In the genomic region with DNA sequence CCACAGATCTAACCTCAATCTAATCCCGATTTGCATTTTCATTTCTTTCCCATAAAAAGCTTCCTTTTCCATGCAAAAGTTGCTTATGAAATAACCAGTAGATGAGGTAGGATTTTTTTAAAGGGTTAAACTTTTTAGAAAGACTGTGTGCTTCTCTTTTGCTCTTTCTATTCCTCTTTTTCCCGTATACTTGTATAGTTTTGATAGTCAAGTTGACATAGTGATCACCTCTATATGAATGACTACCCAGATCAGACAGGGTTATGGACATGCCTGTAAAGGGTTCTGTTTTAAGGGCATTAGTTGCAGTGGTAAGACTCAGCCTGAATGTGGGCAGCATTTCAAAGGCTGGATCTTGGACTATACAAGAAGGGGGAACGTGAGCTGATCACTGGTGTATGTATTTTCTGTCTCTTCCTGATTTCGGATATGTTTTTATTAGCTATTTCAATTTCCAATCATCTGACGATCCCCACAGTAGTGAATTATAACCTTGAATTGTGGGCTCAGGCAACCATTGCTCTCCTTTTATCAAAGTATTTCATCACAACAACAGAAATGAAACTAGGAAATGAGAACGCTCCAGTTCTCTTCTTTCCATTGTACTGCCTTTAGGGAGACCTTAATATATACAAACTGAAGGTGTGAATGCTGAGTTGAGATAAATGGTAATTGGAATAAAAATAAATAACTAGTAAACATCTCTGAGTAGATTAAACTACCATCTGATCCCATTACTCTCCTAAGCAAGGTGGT, we compare ENCODE assay signal across 37 mouse cellular contexts. TPM values are rescaled to one million over a fixed set of nuclear protein-coding genes. Genes with fewer than 3 reads are reported as not detected.
"Had no signal": no experiment of that assay in that cellular context is flagged by ENCODE, and none has a peak within 500 bp of the region (broad histone marks: within the 10 kb centered on the region; RNA-seq: fewer than 3 reads in every experiment).

No protein-coding gene starts in this region.

- H3K27me3 ChIP-seq: heart, embryonic 12.5 days; heart, embryonic 13.5 days; heart, embryonic 15.5 days; hindbrain, embryonic 12.5 days; hindbrain, embryonic 13.5 days; hindbrain, embryonic 15.5 days; kidney, embryonic 15.5 days had no signal

- H3K4me3 ChIP-seq: heart, embryonic 10.5 days; heart, embryonic 12.5 days; heart, embryonic 13.5 days; heart, embryonic 15.5 days; hindbrain, embryonic 10.5 days; hindbrain, embryonic 12.5 days; hindbrain, embryonic 13.5 days; hindbrain, embryonic 15.5 days; kidney, embryonic 15.5 days; layer of hippocampus, adult 2 months; left cerebral cortex, adult 2 months had no signal

- H3K9me3 ChIP-seq: heart, embryonic 10.5 days; heart, embryonic 12.5 days; heart, embryonic 13.5 days; heart, embryonic 15.5 days; hindbrain, embryonic 10.5 days; hindbrain, embryonic 12.5 days; hindbrain, embryonic 13.5 days; hindbrain, embryonic 15.5 days; kidney, embryonic 15.5 days had no signal

- H3K9ac ChIP-seq: heart, embryonic 12.5 days; heart, embryonic 13.5 days; heart, embryonic 15.5 days; hindbrain, embryonic 12.5 days; hindbrain, embryonic 13.5 days; hindbrain, embryonic 14.5 days; hindbrain, embryonic 15.5 days; kidney, embryonic 15.5 days had no signal

- H3K4me2 ChIP-seq: heart, embryonic 11.5 days; heart, embryonic 12.5 days; heart, embryonic 13.5 days; heart, embryonic 15.5 days; hindbrain, embryonic 12.5 days; hindbrain, embryonic 13.5 days; hindbrain, embryonic 14.5 days; hindbrain, embryonic 15.5 days; kidney, embryonic 15.5 days had no signal

- DNase-seq: heart, postnatal 10 days; heart, postnatal 14 days; heart, postnatal 36 days; heart, postnatal 4 days; kidney, adult 11 months; kidney, adult 18-20 months; kidney, adult 2 months; kidney, adult 8-10 months; kidney, adult 9 months; kidney, postnatal 10 days; kidney, postnatal 14 days; kidney, postnatal 25 days; kidney, postnatal 36 days; kidney, postnatal 4 days; layer of hippocampus, adult 9-11 months; layer of hippocampus, postnatal 36 days had no signal

- H3K4me1 ChIP-seq: heart, embryonic 10.5 days; heart, embryonic 12.5 days; heart, embryonic 13.5 days; heart, embryonic 15.5 days; hindbrain, embryonic 10.5 days; hindbrain, embryonic 12.5 days; hindbrain, embryonic 13.5 days; hindbrain, embryonic 15.5 days; kidney, embryonic 15.5 days had no signal

- ATAC-seq: hindbrain, embryonic 16.5 days; hindbrain, postnatal 0 days; inflammation-experienced regulatory T-cells, adult 6 months had no signal

- H3K27ac ChIP-seq: heart, embryonic 10.5 days; heart, embryonic 13.5 days; heart, embryonic 15.5 days; hindbrain, embryonic 10.5 days; hindbrain, embryonic 12.5 days; hindbrain, embryonic 13.5 days; hindbrain, embryonic 14.5 days; hindbrain, embryonic 15.5 days; hindbrain, postnatal 0 days; kidney, embryonic 15.5 days; kidney, postnatal 0 days; layer of hippocampus, adult 2 months; left cerebral cortex, adult 2 months had no signal

- H3K36me3 ChIP-seq: heart, embryonic 10.5 days; heart, embryonic 12.5 days; heart, embryonic 13.5 days; heart, embryonic 15.5 days; hindbrain, embryonic 10.5 days; hindbrain, embryonic 12.5 days; hindbrain, embryonic 13.5 days; hindbrain, embryonic 15.5 days; kidney, embryonic 15.5 days had no signal

RNA-seq across cellular contexts. Expression of gene Tfec, which starts 35.3 kb away (rescaled TPM):
- total RNA-seq: layer of hippocampus, adult 18-20 months; layer of hippocampus, adult 2 months; layer of hippocampus, postnatal 14 days; layer of hippocampus, postnatal 25 days; layer of hippocampus, postnatal 36 days; left cerebral cortex, adult 18-20 months; left cerebral cortex, adult 2 months had no signal
- polyA plus RNA-seq: hindbrain, postnatal 0 days; inflammation-experienced regulatory T-cells, adult 6 months had no signal
